Mouse (Mus musculus) myocyte (in vitro differentiated cells): ENCODE measurements around the gene Praf2. TPM values are rescaled to one million over a fixed set of nuclear protein-coding genes. Genes with fewer than 3 reads are reported as not detected.

Experiments
- H3K27me3 ChIP-seq: one replicate; pipeline ENCODE4 v1.6.1; 2011; ENCODE audit not compliant: control insufficient read depth, insufficient read depth, insufficient read length
- H3K36me3 ChIP-seq: one replicate; pipeline ENCODE4 v1.6.1; 2011; ENCODE audit not compliant: control insufficient read depth, insufficient read depth
- H3K4me2 ChIP-seq: one replicate; pipeline ENCODE4 v1.6.1; 2011; ENCODE audit warnings: low read depth, control low read depth
- H3K4me3 ChIP-seq: one replicate; pipeline ENCODE4 v1.5.1; 2011; ENCODE audit warnings: mild to moderate bottlenecking, control low read depth, moderate library complexity
- H3K79me2 ChIP-seq: one replicate; pipeline ENCODE4 v1.6.1; 2011; ENCODE audit not compliant: control insufficient read depth, insufficient read depth
- H3ac ChIP-seq: one replicate; pipeline ENCODE4 v1.6.1; 2011; ENCODE audit not compliant: control insufficient read depth, insufficient read length
- CEBPB ChIP-seq: IDR thresholded peaks from 2 replicates; pipeline ENCODE4 v1.6.1; 2011; ENCODE audit warnings: mild to moderate bottlenecking, moderate library complexity; ENCODE audit not compliant: poor library complexity, insufficient read depth, severe bottlenecking
- E2F4 ChIP-seq: IDR thresholded peaks from one replicate; pipeline ENCODE4 v1.6.1; 2011; ENCODE audit warnings: mild to moderate bottlenecking, control low read depth, moderate library complexity; ENCODE audit not compliant: insufficient read depth
- MAX ChIP-seq: IDR thresholded peaks from one replicate; pipeline ENCODE4 v1.6.1; 2011; ENCODE audit warnings: low read depth, mild to moderate bottlenecking, control low read depth
- MYOD1 ChIP-seq, 3 experiments: IDR thresholded peaks; one replicate each; pipeline ENCODE4 v1.6.1; 2011; ENCODE audit warnings: control low read depth in 2 of 3, low read depth in 2 of 3, mild to moderate bottlenecking in 2 of 3, moderate library complexity in 1 of 3; ENCODE audit not compliant: insufficient read length in 2 of 3, control insufficient read depth in 1 of 3
- MYOG ChIP-seq, 3 experiments: IDR thresholded peaks; one replicate each; pipeline ENCODE4 v1.6.1; 2011; ENCODE audit warnings: control low read depth in 2 of 3, low read depth in 2 of 3, mild to moderate bottlenecking in 2 of 3; ENCODE audit not compliant: insufficient read length in 2 of 3, control insufficient read depth in 1 of 3, insufficient read depth in 1 of 3
- POLR2A ChIP-seq: IDR thresholded peaks from one replicate; pipeline ENCODE4 v1.6.1; 2011; ENCODE audit warnings: low read depth, mild to moderate bottlenecking, control low read depth, moderate library complexity; ENCODE audit not compliant: insufficient read length
- POLR2AphosphoS2 ChIP-seq: IDR thresholded peaks from one replicate; pipeline ENCODE4 v1.6.1; 2011; ENCODE audit warnings: low read depth, control low read depth; ENCODE audit not compliant: insufficient read length
- REST ChIP-seq: IDR thresholded peaks from one replicate; pipeline ENCODE4 v1.6.1; 2011; ENCODE audit warnings: mild to moderate bottlenecking, control low read depth, moderate library complexity; ENCODE audit not compliant: insufficient read depth, insufficient read length
- SRF ChIP-seq: IDR thresholded peaks from one replicate; pipeline ENCODE4 v1.6.1; 2011; ENCODE audit warnings: low read depth; ENCODE audit not compliant: control insufficient read depth, insufficient read length
- TCF12 ChIP-seq: IDR thresholded peaks from one replicate; pipeline ENCODE4 v1.6.1; 2011; ENCODE audit warnings: mild to moderate bottlenecking, control low read depth; ENCODE audit not compliant: poor library complexity, insufficient read depth, severe bottlenecking
- TCF3 ChIP-seq: IDR thresholded peaks from one replicate; pipeline ENCODE4 v1.6.1; 2011; ENCODE audit warnings: low read depth, control low read depth; ENCODE audit not compliant: insufficient read length
- USF1 ChIP-seq: IDR thresholded peaks from one replicate; pipeline ENCODE4 v1.6.1; 2011; ENCODE audit warnings: low read depth, mild to moderate bottlenecking, control low read depth, moderate library complexity
- polyA plus RNA-seq: library from polyadenylated mRNA; unstranded; fragments of >200 nt; fragmentation: generic; extraction: Trizol; gene quantifications from one replicate; pipeline ENCODE4 v1.2.1, GENCODE M21; 2012; ENCODE audit warnings: missing spikeins

Gene Praf2
- polyA plus RNA-seq, 1 experiment = 64.4 TPM

- Histone ChIP-seq H3K4me3 (no peak overlapping the region), H3ac (no peak overlapping the region), H3K36me3 (no peaks in the 10 kb centered on the region), H3K4me2 (peak overlapping the region; percentile 63), H3K27me3 (no peaks in the 10 kb centered on the region), H3K79me2 (no peaks in the 10 kb centered on the region)
- TF ChIP-seq MYOD1 (IDR thresholded peaks at IDR 0.05; ENCODE audit: control insufficient read depth in 1 of 3, insufficient read length in 2 of 3, low read depth in 2 of 3) = peak in 1 of 3 experiments; percentile 14
- no peak for TF ChIP-seq TCF3
Observed at GRCm38 (mm10) chrX:7739336-7740081, 11.3 kb downstream of the Praf2 start.

- no peak overlapping the region for H3ac ChIP-seq
- peak overlapping the region; percentile 63 for H3K4me2 ChIP-seq
- H3K27me3 ChIP-seq = no peaks in the 10 kb centered on the region
- H3K4me3 ChIP-seq = no peak overlapping the region
- TF ChIP-seq TCF3 = no peak
- TF ChIP-seq MYOD1 (IDR thresholded peaks at IDR 0.05; ENCODE audit: control insufficient read depth in 1 of 3, insufficient read length in 2 of 3, low read depth in 2 of 3) = no peak
- TF ChIP-seq MAX = no peak
- TF ChIP-seq SRF = no peak
- TF ChIP-seq MYOG (IDR thresholded peaks at IDR 0.05; ENCODE audit: control insufficient read depth in 1 of 3, insufficient read depth in 1 of 3, insufficient read length in 2 of 3, low read depth in 2 of 3) = no peak
- TF ChIP-seq TCF12 = no peak
- H3K36me3 ChIP-seq = no peaks in the 10 kb centered on the region
- H3K79me2 ChIP-seq = no peaks in the 10 kb centered on the region
Observed at GRCm38 (mm10) chrX:7740082-7740819, 12.0 kb downstream of the Praf2 start.

GRCm38 (mm10) chrX:7741103-7741502, 12.9 kb downstream of the Praf2 start:
- no peaks in the 10 kb centered on the region for H3K36me3 ChIP-seq
- no peaks in the 10 kb centered on the region for H3K79me2 ChIP-seq
- no peak overlapping the region for H3K4me3 ChIP-seq
- no peaks in the 10 kb centered on the region for H3K27me3 ChIP-seq
- H3ac ChIP-seq = no peak overlapping the region
- TF ChIP-seq POLR2AphosphoS2 = no peak
- no peak for TF ChIP-seq MYOD1 (IDR thresholded peaks at IDR 0.05; ENCODE audit: control insufficient read depth in 1 of 3, insufficient read length in 2 of 3, low read depth in 2 of 3)
- no peak for TF ChIP-seq POLR2A
- TF ChIP-seq TCF3 = no peak
- no peak for TF ChIP-seq REST
- no peak for TF ChIP-seq SRF
- TF ChIP-seq MAX = no peak
- TF ChIP-seq TCF12 = no peak
- TF ChIP-seq MYOG (IDR thresholded peaks at IDR 0.05; ENCODE audit: control insufficient read depth in 1 of 3, insufficient read depth in 1 of 3, insufficient read length in 2 of 3, low read depth in 2 of 3) = no peak
- TF ChIP-seq E2F4 = no peak
- TF ChIP-seq CEBPB = no peak
- no peak for TF ChIP-seq USF1
- no peak overlapping the region for H3K4me2 ChIP-seq

GRCm38 (mm10) chrX:7743470-7743869, 15.2 kb downstream of the Praf2 start:
- Histone ChIP-seq H3K36me3 (no peaks in the 10 kb centered on the region), H3K79me2 (no peaks in the 10 kb centered on the region), H3ac (no peak overlapping the region), H3K4me2 (no peak overlapping the region), H3K27me3 (no peaks in the 10 kb centered on the region), H3K4me3 (no peak overlapping the region)
- TF ChIP-seq TCF3 (no peak), MYOG (IDR thresholded peaks at IDR 0.05; ENCODE audit: control insufficient read depth in 1 of 3, insufficient read depth in 1 of 3, insufficient read length in 2 of 3, low read depth in 2 of 3) (no peak), CEBPB (no peak), USF1 (no peak), TCF12 (no peak), POLR2AphosphoS2 (no peak)

DNA sequence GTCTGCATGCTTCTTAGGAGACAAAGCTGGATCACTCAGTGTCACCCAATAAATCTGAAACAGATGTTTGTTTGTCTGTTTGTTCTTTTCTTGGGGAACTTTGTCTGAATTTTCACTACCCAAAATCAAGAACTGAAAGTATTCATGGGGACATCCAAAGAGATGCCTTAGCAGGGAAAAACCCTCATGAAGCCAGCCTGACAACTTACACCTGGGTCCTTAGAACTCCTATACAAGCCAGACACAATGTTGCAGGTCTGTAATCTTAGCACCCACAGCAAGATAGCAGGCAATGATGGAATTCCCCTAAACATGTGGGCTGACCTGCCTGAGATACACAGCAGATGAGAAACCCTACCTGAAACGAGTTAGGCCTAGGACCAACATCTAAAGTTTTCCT, 16.7 kb downstream of the Praf2 start:
- TF ChIP-seq MYOG (IDR thresholded peaks at IDR 0.05; ENCODE audit: control insufficient read depth in 1 of 3, insufficient read depth in 1 of 3, insufficient read length in 2 of 3, low read depth in 2 of 3) (no peak), POLR2AphosphoS2 (no peak), USF1 (no peak), E2F4 (no peak), MYOD1 (IDR thresholded peaks at IDR 0.05; ENCODE audit: control insufficient read depth in 1 of 3, insufficient read length in 2 of 3, low read depth in 2 of 3) (no peak), CEBPB (no peak), POLR2A (no peak), TCF3 (no peak), SRF (no peak), REST (no peak), TCF12 (no peak), MAX (no peak)
- Histone ChIP-seq H3K27me3 (no peaks in the 10 kb centered on the region), H3K79me2 (no peaks in the 10 kb centered on the region), H3K4me3 (no peak overlapping the region), H3K4me2 (no peak overlapping the region), H3K36me3 (no peaks in the 10 kb centered on the region), H3ac (no peak overlapping the region)
